Mouse (Mus musculus): ENCODE measurements around the gene Cenpj.

Cenpj gene

GRCm38 (mm10) chr14:56575416-56575815 lies at the start of gene Cenpj, which contains the start of gene Parp4:
Gene Cenpj, minus strand, starts transcription at chr14:56575425.
Gene Parp4, plus strand, starts transcription at chr14:56575619.
- peak; percentile 74 for DNase-seq

- DNase-seq: no peak
Measured at GRCm38 (mm10) chr14:56620425-56620824, 45.2 kb upstream of the Cenpj start.

GRCm38 (mm10) chr14:56617470-56617869 lies 42.2 kb upstream of the Cenpj start:
- no peak for DNase-seq

- no peak for DNase-seq
Measured at GRCm38 (mm10) chr14:56613212-56613611, 38.0 kb upstream of the Cenpj start.

- no peak for DNase-seq
Measured at GRCm38 (mm10) chr14:56605136-56605535, 29.9 kb upstream of the Cenpj start.

GRCm38 (mm10) chr14:56604438-56604837 lies 29.2 kb upstream of the Cenpj start:
- DNase-seq: no peak

GRCm38 (mm10) chr14:56602069-56602468 lies 26.8 kb upstream of the Cenpj start:
- no peak for DNase-seq

GRCm38 (mm10) chr14:56598759-56599158 lies 23.5 kb upstream of the Cenpj start:
- DNase-seq: peak; percentile 23

- no peak for DNase-seq
Measured at GRCm38 (mm10) chr14:56594811-56595210, 19.6 kb upstream of the Cenpj start.

GRCm38 (mm10) chr14:56592191-56592590 lies 17.0 kb upstream of the Cenpj start:
- DNase-seq: peak; percentile 56

GRCm38 (mm10) chr14:56582294-56582693 lies 7.1 kb upstream of the Cenpj start:
- DNase-seq: no peak

GRCm38 (mm10) chr14:56581117-56581516 lies 5.9 kb upstream of the Cenpj start:
- no peak for DNase-seq

- no peak for DNase-seq
Measured at GRCm38 (mm10) chr14:56579011-56579410, 3.8 kb upstream of the Cenpj start.

- no peak for DNase-seq
Measured at GRCm38 (mm10) chr14:56575969-56576901, 1.0 kb upstream of the Cenpj start.

- no peak for DNase-seq
Measured at GRCm38 (mm10) chr14:56572546-56572945, 2.7 kb downstream of the Cenpj start.

- peak; percentile 96 for DNase-seq
Measured at GRCm38 (mm10) chr14:56571310-56572093, 3.7 kb downstream of the Cenpj start.

GRCm38 (mm10) chr14:56569041-56569440 lies 6.2 kb downstream of the Cenpj start:
- DNase-seq: no peak

- DNase-seq: no peak
Measured at GRCm38 (mm10) chr14:56567476-56567875, 7.7 kb downstream of the Cenpj start.

- no peak for DNase-seq
Measured at GRCm38 (mm10) chr14:56559134-56559533, 16.1 kb downstream of the Cenpj start.

- DNase-seq: no peak
Measured at GRCm38 (mm10) chr14:56554716-56555115, 20.5 kb downstream of the Cenpj start.

GRCm38 (mm10) chr14:56553331-56553730 lies 21.9 kb downstream of the Cenpj start:
- no peak for DNase-seq

GRCm38 (mm10) chr14:56552924-56553323 lies 22.3 kb downstream of the Cenpj start:
- no peak for DNase-seq

GRCm38 (mm10) chr14:56550960-56551359 lies 24.3 kb downstream of the Cenpj start:
- DNase-seq: peak; percentile 93

GRCm38 (mm10) chr14:56545491-56545890 lies 29.7 kb downstream of the Cenpj start:
- no peak for DNase-seq

Measured in cerebellum, adult 11-12 months (tissue).